Mouse (Mus musculus): ENCODE measurements around the gene P2rx7. TPM values are rescaled to one million over a fixed set of nuclear protein-coding genes. Genes with fewer than 3 reads are reported as not detected.

The P2rx7 gene
- total RNA-seq (2014; fragmentation: Nextera tagmentation), result 6.8 and 16.7 TPM in 2 replicates
- 7.6 and 18.3 TPM in 2 replicates for total RNA-seq (2017)

DNA sequence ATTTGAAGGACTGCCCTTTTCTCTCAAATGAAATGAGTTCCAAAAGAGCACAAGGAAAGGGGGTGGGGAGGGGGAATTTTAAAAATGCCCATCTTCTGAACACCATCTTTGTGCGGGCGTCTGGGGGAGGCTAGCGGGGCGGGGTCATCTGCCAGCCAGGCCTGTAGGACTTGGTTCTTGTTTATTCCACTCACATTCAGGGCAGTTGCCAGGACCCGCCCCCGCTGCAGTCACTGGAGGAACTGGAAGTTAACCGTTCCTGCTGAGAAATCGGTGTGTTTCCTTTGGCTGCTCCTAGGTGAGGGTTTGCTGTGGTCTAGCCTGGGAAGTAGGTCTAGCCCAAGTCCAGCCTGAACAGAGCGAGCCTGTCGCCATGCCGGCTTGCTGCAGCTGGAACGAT is at the start of gene P2rx7:
TSS of gene P2rx7 (plus strand) at position 211 of the 400 bp plus-strand sequence.
- peak; percentile 64 for ATAC-seq (replicated peaks; ENCODE audit: poor library complexity, severe bottlenecking)

DNA sequence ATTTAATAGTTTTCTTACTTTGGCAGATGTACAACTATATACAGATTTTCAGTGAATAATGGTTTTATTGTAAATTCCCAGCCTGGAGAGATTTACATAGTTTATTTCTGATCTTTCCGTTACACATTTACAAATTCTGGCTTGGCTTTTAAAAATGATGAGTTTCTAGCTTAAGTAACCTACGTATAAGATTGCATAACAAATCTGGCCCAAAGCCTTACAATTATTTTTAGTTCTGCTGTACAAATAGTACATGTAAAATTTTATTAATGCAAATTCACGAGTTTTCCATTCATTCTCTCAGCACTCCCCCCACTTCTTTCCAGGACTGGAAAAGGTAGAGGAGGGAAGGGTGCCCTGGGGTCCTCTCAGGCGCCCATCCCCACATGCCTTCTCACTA is 48.2 kb upstream of the P2rx7 start:
- ATAC-seq (replicated peaks; ENCODE audit: poor library complexity, severe bottlenecking), result no peak

DNA sequence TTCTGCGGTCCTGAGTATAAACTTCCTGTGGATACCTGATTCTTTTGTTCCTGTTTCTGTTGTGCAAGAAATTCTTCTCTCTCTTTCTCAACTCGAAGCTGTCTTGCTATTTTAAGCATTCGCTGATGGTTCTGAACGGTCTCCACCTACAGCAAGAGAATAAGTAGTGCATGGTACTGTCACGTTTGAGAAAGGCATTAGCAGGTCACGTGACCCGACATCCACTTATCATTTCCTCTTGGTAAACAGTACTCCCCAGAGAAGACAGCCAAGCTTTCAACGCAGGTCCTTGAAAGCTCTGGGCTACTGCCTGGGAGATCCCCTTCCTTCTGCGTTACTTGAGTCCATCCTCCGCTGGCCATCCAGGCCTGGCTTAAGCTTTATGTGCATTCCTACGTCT is 41.5 kb upstream of the P2rx7 start:
- ATAC-seq (replicated peaks; ENCODE audit: poor library complexity, severe bottlenecking), result peak; percentile 98

DNA sequence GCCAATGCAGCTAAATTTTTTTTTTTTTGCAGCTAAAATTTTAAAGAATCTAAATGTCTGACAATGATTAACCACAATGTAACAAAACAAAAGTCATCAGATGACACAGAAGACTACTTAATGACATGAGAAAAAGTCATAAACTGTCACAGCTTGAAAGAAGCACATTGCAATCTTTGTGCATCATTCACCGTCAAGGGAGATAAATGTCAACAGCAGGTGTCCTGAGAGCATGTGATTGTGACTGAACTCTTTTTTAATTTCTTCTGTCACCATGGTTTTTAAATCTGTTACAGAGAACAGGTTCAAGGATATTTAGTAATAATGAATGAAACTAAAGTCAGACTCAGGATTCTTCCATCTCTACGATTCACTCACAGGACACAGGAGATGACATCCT is 38.8 kb upstream of the P2rx7 start:
- no peak for ATAC-seq (replicated peaks; ENCODE audit: poor library complexity, severe bottlenecking)

DNA sequence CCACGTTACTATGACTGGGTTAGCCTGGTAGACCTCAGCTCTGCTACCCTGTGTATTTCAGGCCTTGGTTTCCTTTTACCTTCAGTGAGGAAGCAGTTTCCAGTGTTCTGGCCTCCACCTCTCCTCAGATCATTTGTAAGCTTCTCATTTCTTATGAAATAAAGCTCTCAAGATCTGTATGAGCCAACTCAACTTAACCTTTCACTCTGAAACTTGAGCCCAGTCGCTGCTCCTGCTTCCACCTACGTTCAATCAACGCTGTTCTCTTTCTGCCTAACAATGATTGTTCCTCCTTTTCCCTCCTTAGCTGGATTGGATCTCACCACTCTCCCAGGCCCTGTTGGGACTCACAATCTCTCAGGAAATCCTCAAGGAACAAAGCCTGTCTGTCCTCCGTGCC is 32.1 kb upstream of the P2rx7 start:
- no peak for ATAC-seq (replicated peaks; ENCODE audit: poor library complexity, severe bottlenecking)

DNA sequence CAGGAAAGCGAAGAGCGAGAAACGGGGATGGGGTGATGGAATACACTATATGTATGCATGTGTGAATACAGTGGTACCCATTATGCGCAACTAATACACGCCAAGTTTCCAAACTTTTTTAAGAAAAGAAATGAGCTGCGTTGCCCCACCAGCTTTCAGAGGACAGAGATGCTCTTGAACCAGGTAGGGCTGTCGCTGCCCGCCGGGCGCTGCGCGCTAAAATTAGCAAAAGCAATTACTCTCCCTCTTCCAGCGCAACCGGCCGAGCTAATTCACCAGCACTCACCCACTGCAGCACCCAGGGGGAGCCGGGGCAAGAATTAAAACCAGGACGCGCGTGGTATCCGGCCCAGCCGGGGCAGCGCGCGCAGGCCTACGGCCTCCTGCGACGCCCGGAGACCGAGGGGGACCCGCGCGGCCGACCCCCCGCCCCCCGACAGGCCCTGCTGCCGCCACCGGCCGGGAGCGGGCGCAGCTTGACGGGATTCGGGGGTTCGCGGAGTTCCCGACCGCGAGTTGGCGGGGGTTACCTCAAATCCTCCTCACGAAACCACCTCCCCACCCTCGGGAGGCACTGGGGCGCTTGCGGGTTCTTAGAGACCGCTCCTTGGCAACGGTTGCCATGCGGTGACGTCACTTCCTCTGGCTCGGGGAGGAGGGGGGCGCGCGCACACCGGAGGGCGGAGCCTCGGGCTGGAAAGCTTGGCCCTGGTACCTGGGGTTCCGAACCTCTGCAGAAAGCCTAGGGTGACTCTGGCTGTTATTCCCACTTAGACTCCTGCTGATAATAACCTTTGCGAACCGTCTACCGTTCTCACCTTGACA is 29.6 kb upstream of the P2rx7 start, which contains the start of gene Ift81:
TSS of gene Ift81 (minus strand) at position 611 of the 825 bp plus-strand sequence.
- ATAC-seq (replicated peaks; ENCODE audit: poor library complexity, severe bottlenecking), result peak; percentile 97

DNA sequence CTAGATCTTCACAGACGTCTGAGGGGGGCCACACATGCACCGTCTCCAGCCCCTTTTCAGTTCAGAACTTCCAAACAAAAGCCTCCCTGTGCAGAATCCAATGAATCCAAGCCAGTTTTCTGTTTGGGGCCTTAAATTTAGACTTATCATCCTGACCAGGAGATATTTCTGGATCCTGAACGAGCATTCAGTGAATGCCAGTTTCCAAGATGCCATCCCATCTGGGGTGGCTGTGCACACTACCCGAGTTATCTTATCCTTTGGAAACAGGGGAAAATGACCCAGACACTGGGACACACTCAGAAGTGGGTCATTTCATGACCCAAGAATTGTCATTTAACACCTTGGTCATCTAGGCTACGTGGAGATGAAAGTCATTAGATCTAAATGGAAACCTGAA is 26.0 kb upstream of the P2rx7 start:
- no peak for ATAC-seq (replicated peaks; ENCODE audit: poor library complexity, severe bottlenecking)

DNA sequence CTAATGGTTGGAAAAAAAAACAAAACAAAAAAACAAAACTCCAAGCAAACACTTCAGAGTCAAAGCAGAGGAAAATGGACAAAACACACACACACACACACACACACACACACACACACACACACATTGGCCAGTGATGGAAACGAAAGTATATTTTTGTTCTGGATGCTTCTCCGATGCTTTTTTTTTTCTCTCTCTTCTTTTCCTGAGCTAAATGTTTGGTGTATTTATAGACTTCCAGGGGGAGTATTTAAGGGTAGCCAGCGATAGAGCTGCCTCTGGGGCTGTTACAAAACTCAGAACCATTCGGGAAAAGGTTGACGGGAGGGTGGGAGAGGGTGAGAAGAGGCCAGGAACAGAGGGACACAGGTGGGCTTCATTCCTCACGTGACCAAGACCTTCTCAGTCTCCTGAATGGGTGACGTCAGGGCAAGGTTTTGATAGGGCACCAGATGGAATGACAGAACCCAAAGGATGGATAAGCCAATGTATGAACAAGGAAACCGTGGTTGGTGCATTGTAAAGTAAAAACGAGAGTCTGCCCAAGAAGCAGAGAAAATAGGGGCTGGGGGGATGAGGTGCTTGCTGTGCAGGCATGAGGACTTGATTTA is 23.9 kb upstream of the P2rx7 start:
- no peak for ATAC-seq (replicated peaks; ENCODE audit: poor library complexity, severe bottlenecking)

DNA sequence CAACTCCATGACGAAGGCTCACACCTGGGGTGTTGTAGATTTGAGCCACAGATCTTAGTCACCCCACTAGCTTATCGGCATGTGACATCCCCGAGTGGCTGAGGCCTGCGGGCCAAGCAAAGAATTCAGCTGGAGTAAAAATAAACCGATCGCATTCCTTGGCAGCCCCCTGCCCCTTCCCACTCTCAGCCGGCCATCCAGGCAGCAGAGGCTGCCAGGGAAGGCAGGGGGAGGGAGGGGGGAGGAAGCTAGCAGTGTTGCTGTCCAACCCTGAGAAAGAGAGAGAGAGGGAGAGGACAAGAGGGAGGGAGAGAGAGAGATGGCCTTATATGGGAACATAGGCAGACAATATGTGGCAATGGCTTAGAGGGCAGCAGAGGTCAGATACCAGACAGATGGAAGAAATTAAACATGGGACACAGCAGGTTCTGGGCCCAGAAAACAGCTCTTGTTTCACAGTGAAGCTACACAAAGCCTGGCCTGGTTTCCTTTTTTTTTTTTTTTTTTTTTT is 22.3 kb upstream of the P2rx7 start:
- peak; percentile 31; the same call in 1 of the 2 replicates for ATAC-seq (replicated peaks; ENCODE audit: poor library complexity, severe bottlenecking)

DNA sequence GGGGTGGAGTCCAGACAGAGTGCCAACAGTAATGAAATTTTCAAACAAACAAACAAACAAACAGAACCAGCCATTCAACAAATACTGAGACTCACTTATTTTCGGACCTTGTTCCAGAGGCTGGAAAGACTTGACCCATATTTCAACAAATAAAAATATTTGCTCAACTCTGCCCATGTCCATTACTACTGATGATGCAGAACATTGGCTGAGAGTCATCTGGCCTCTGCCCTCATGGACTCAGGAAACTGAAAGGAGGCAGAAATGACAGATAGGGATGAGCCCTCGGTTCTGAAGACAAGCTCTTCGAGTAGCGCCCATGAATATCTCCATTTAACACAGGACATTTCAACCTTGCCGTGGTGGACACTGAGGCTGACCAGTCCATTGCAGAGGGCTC is 21.2 kb upstream of the P2rx7 start:
- ATAC-seq (replicated peaks; ENCODE audit: poor library complexity, severe bottlenecking), result no peak

DNA sequence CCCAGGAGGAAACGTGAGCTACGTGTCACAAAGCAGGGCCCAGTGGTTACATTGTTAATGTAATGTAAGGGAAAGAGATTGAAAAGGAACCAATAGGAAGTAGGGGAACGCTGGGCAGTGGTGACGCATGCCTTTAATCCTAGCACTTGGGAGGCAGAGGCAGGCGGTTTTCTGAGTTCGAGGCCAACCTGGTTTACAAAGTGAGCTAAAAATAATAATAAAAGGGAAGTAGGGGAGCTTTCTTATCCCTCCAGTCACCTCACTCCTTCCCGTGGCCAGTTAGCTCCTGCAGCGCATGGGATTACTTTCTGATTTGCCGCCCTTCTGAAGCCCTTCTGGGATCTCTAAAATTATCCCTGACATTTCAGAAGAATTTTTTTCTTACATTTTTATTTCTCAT is 19.9 kb upstream of the P2rx7 start:
- ATAC-seq (replicated peaks; ENCODE audit: poor library complexity, severe bottlenecking), result no peak

DNA sequence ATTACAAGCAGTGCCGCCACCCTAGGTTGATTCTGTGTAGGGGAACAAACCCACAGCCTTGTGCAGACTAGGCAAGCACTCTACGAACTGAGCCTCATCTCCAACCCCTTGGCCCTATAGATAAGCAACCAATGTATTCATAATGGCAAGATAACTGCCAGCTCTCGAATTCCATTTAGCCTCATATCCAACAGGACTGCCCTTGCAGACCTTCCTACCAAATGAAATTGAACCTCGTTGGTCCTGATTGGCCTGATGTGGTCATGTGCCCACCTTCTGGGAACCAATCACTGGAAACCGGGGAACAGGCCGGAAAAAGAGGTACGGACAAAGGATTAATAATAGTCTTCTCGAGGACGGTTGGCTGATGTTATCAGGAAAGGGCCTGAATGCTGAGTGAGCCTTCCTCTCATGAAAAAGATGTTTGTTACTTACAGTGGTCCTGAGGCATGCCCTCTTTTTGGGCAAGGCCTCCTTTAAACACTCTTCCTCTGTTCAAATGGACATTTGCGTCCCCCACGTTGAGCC is 18.7 kb upstream of the P2rx7 start:
- ATAC-seq (replicated peaks; ENCODE audit: poor library complexity, severe bottlenecking), result no peak

DNA sequence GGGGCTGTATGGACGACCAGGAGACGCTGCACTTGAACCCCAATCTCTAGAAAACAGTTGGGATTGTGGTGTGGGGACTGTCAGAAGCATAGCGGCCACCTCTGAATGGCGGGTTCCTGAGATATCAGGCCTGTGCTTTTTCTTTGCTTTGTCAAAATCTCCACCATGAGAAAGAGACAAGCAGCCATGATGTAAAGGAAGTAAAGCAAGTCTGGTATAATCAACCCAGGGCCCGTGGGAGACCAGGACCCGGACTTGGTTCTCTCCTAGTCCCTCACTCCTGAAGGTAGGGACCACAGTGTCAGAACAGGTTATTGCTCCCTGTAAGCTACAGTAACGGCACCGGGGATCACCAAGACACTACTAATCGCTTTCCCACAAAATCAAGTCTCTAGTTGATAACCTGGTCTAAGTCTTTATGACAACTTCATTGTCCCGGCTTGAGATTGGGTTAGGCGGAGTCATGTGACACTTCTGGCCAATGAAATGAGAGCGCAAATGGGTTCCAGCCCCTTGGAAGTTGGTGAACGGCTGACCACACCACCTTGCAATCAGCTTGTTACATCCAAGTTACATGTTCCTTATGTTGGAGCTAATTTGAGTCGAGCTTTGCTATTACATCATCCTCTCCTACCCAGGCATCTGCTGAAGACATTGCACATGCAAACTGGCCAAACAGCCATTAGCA is 18.0 kb upstream of the P2rx7 start:
- peak; percentile 40 for ATAC-seq (replicated peaks; ENCODE audit: poor library complexity, severe bottlenecking)

DNA sequence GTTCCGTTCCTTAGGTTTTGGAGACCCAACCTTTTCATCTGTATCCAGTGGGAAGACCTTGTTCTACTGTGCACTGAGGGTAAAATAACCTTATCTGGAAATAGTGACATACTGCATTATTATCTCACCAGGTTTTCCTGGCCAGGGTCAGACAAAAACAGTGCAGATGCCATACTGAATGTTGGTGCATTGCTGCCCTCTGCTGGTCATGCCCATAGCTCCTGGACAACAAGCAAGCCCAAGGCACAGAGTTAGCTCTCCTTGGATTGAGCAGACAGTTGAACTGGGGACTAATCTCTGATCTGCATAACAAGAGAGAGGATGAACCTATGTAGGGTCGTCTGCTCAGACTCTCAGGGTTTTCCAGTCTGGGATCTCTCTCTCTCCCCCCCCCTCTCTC is 16.5 kb upstream of the P2rx7 start:
- ATAC-seq (replicated peaks; ENCODE audit: poor library complexity, severe bottlenecking), result peak; percentile 66

DNA sequence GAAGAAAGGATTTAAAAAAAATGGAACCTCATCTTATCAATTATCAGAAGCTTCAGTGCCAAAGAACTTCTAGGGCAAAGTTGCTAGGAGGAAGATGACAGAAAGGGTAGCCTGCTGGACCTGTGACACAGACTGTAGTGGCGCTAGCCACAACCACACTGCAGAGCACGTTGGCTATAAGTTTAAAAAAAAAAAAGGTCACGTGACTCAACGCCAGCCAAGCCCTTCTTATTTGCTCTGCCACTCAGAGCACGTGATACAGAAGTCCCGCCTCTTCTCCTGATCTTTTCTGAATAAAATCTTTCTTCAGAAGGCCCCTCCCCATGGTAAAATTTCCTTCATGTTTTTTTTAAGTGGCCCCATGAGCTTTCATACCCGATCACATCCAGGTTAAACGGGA is 8.5 kb upstream of the P2rx7 start:
- no peak for ATAC-seq (replicated peaks; ENCODE audit: poor library complexity, severe bottlenecking)

DNA sequence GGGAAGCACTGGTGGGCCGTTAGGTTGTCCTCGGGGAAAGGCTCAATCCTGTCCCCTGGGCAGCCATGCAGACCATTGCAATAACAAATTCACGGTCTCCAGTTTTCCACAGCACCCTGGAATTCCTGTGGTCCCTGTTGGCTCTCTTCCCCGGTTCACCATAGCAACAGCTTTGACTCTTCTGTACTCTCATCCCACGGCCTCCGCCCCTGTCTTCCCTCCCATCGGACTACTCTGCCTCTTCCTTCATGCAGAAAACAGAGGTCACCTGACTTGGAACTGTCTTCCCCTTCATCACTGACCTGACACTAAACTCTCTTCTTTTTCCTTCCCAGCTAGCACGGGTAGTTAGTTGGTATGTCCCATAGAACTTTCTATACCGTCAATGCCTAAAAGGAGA is 7.4 kb upstream of the P2rx7 start:
- ATAC-seq (replicated peaks; ENCODE audit: poor library complexity, severe bottlenecking), result no peak

DNA sequence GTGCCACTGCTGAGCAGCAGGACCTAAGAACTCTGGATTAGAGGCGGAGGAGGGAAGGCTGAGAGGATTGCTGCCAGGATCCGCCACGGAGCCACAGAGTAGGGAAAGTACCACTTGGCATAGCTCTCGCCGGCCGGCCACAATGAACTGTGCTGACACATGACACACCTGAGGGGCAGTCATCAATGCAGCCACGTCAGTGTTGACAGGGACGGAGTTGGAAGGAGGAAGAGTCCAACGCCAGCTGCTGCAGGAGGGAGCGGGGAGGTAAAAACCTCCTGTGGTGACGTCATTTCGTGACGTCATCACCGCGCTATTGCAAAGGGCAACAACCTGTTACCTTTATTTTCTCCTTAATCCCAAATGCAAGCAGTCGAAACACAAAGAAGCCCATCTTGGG is 6.8 kb upstream of the P2rx7 start:
- peak; percentile 17; the same call in 1 of the 2 replicates for ATAC-seq (replicated peaks; ENCODE audit: poor library complexity, severe bottlenecking)

DNA sequence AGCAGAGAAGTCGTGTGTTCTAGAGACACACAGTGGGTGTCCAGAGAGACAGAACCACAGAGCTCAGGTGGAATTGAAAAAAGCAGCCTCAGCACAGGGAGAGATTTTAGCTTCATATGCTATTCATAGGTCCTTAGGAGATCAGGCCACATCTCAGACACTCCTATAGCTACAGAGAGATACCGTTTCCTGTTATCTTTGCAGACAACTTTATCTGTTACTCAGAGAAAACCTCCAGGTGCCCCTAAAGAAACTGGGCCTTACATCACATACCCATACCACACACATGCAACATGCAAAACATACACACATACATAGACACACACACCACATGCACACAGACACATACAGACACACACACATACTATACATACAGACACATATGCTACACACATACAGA is 5.4 kb upstream of the P2rx7 start:
- ATAC-seq (replicated peaks; ENCODE audit: poor library complexity, severe bottlenecking), result no peak

DNA sequence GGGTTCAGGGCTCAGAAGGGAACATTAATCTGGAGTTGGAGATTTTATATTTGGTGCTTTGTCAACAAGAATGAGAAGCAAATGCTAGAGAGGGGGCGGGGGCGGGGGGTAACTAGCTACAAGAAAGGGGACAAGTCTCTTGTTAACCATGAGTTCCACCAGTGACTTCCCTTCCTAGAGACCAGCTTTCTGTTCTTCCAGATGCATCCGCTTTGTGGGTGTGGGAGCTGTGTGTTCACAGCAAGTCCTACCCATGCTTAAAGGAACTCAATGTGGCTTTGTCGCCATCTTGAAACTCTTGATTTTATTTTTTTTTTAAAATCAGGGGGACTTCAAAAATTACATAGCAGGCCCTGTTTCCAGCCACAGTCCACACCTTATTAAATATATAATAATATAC is 4.2 kb upstream of the P2rx7 start:
- peak; percentile 69 for ATAC-seq (replicated peaks; ENCODE audit: poor library complexity, severe bottlenecking)

DNA sequence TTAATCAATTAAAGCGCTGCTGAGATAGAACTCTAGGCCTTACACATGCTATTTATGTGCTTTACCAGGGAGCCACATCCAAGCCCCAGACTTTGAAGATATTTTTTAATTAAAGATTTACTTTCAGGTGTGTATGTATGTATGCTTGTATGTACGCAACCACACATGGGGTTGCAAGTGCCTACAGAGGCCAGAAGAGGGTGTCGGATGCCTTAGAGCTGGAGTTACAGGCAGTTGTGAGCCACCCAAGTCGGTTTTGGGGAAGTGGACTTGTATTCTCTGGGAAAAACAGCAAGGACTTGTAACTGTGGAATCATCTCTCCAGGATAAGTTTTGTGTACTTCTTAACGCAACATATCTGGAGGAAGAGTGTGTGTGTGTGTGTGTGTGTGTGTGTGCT is 3.7 kb upstream of the P2rx7 start:
- ATAC-seq (replicated peaks; ENCODE audit: poor library complexity, severe bottlenecking), result no peak

DNA sequence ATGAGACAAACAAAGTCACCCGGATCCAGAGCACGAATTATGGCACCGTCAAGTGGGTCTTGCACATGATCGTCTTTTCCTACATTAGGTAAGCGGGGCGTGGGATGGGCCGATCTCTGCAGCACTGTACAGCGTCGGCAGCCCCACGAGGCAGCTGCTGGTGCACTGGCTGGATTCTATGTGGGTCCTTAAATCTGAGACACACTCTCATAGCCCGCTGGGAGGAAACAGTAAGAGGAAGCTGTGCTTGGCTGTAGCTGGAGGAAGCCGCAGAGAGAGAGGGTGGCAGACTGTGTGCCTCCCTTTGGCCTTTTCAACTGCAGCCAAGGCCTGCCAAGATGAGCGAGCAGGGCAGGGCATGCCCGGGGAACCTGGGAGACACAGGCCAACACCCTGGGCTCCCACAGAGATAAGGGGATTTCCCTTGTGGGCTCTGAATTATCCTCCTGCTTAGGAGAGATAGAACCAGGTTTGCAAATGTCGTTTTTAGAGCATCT is 448 bp downstream of the P2rx7 start:
- ATAC-seq (replicated peaks; ENCODE audit: poor library complexity, severe bottlenecking), result peak; percentile 73
